Mouse (Mus musculus) cerebellum, postnatal 25 days (tissue): ENCODE data around the gene Slc44a5.
"Not testable (repeated sequence)": the region's sequence is repeated elsewhere in the genome, so short reads cannot be mapped to it uniquely, and the experiment has no call there.

ENCODE experiments used
- DNase-seq, 2 experiments: peaks; one replicate each; pipeline ENCODE4 v3.0.0; 2021; ENCODE audit warnings: mixed read lengths in 2 of 2

Gene Slc44a5

GRCm38 (mm10) chr3:154101671-154102070 lies 128.4 kb downstream of the Slc44a5 start:
- no peak for DNase-seq

- DNase-seq: no peak
Observed at GRCm38 (mm10) chr3:154110528-154110927, 137.3 kb downstream of the Slc44a5 start.

GRCm38 (mm10) chr3:154111221-154111620 lies 138.0 kb downstream of the Slc44a5 start:
- no peak for DNase-seq

GRCm38 (mm10) chr3:154114991-154115390 lies 141.8 kb downstream of the Slc44a5 start:
- DNase-seq: no peak

GRCm38 (mm10) chr3:154115478-154115877 lies 142.2 kb downstream of the Slc44a5 start:
- DNase-seq: no peak

GRCm38 (mm10) chr3:154116000-154116399 lies 142.8 kb downstream of the Slc44a5 start:
- DNase-seq: no peak

- DNase-seq: peak; percentile 22 to 32
Observed at GRCm38 (mm10) chr3:154118992-154119603, 145.9 kb downstream of the Slc44a5 start.

GRCm38 (mm10) chr3:154122531-154122930 lies 149.3 kb downstream of the Slc44a5 start:
- DNase-seq: no peak

GRCm38 (mm10) chr3:154124890-154125575 lies 151.8 kb downstream of the Slc44a5 start:
- DNase-seq: no peak

- no peak for DNase-seq
Observed at GRCm38 (mm10) chr3:154125768-154126376, 152.6 kb downstream of the Slc44a5 start.

- no peak for DNase-seq
Observed at GRCm38 (mm10) chr3:154127246-154127645, 154.0 kb downstream of the Slc44a5 start.

- DNase-seq: no peak
Observed at GRCm38 (mm10) chr3:154129036-154129435, 155.8 kb downstream of the Slc44a5 start.

- DNase-seq: no peak
Observed at GRCm38 (mm10) chr3:154130431-154131114, 157.3 kb downstream of the Slc44a5 start.

- peak in 1 of 2 experiments; percentile 26 for DNase-seq
Observed at GRCm38 (mm10) chr3:154133986-154134385, 160.8 kb downstream of the Slc44a5 start.

GRCm38 (mm10) chr3:154134701-154135100 lies 161.5 kb downstream of the Slc44a5 start:
- no peak for DNase-seq

GRCm38 (mm10) chr3:154136501-154136900 lies 163.3 kb downstream of the Slc44a5 start:
- DNase-seq: no peak

GRCm38 (mm10) chr3:154141346-154141745 lies 168.1 kb downstream of the Slc44a5 start:
- no peak for DNase-seq

GRCm38 (mm10) chr3:154142618-154143017 lies 169.4 kb downstream of the Slc44a5 start:
- no peak for DNase-seq

GRCm38 (mm10) chr3:154145750-154146149 lies 172.5 kb downstream of the Slc44a5 start:
- DNase-seq: no peak

- no peak for DNase-seq
Observed at GRCm38 (mm10) chr3:154149778-154150177, 176.5 kb downstream of the Slc44a5 start.

GRCm38 (mm10) chr3:154153541-154153940 lies 180.3 kb downstream of the Slc44a5 start:
- DNase-seq: not testable (repeated sequence)

GRCm38 (mm10) chr3:154165882-154166281 lies 192.6 kb downstream of the Slc44a5 start:
- no peak for DNase-seq

GRCm38 (mm10) chr3:154171881-154172592 lies 198.8 kb downstream of the Slc44a5 start:
- DNase-seq: peak in 1 of 2 experiments; percentile 11
